11 mouse cellular contexts compared by ENCODE assay signal in genomic region chr13:40736107-40736780, GRCm38 (mm10). TPM values are rescaled to one million over a fixed set of nuclear protein-coding genes. Genes with fewer than 3 reads are reported as not detected.
DNase-seq lines count a peak whose midpoint lies in the region; ATAC-seq lines count a peak whose summit lies in the region.
"Had no signal": no experiment of that assay in that cellular context is flagged by ENCODE, and none has a peak within 500 bp of the region (broad histone marks: within the 10 kb centered on the region; RNA-seq: fewer than 3 reads in every experiment).

No protein-coding gene starts in this region.

- WGBS in heart, embryonic 10.5 days: 6% methylated on average over 19 of the region's 19 CpGs
- WGBS in lung, embryonic 16.5 days: 18% methylated on average over 19 of the region's 19 CpGs
- 17% methylated on average over 19 of the region's 19 CpGs for WGBS in intestine, embryonic 15.5 days

- intact Hi-C loops in heart, postnatal 36 days (cut with DNase I): no loop called here

- DNase-seq in heart, embryonic 10.5 days (ENCODE audit: low spot score): peak; percentile 76
- DNase-seq in heart, postnatal 36 days: no peak
- DNase-seq in lung, adult 18-20 months: no peak
- DNase-seq in retina, embryonic 14.5 days (ENCODE audit: low spot score): peak; percentile 28
- no peak for DNase-seq in adrenal gland, adult 18-20 months (ENCODE audit: low spot score in 2 of 2)
- DNase-seq: cerebellum, adult 18-20 months; right cerebral cortex, adult 18-20 months; thymus, adult 2 months had no signal

- no peaks in the 10 kb centered on the region for H3K9me3 ChIP-seq in heart, embryonic 10.5 days
- no peaks in the 10 kb centered on the region for H3K9me3 ChIP-seq in lung, embryonic 16.5 days (ENCODE audit: control insufficient read depth, low read length)
- no peaks in the 10 kb centered on the region for H3K9me3 ChIP-seq in intestine, embryonic 15.5 days

- H3K27me3 ChIP-seq in heart, embryonic 10.5 days (ENCODE audit: insufficient read depth, poor library complexity, severe bottlenecking): peaks cover 99% of the 10 kb centered on the region
- H3K27me3 ChIP-seq in lung, embryonic 16.5 days (ENCODE audit: control insufficient read depth, insufficient read depth, low read depth, low read length): peaks cover 97% of the 10 kb centered on the region
- H3K27me3 ChIP-seq in intestine, embryonic 15.5 days (replicated peaks): peaks cover 91% of the 10 kb centered on the region

- H3K36me3 ChIP-seq in heart, embryonic 10.5 days: no peaks in the 10 kb centered on the region
- H3K36me3 ChIP-seq in lung, embryonic 16.5 days (ENCODE audit: control insufficient read depth, insufficient read depth, low read length): no peaks in the 10 kb centered on the region
- no peaks in the 10 kb centered on the region for H3K36me3 ChIP-seq in intestine, embryonic 15.5 days

- peaks cover 38% of the 10 kb centered on the region for H3K4me1 ChIP-seq in heart, embryonic 10.5 days
- H3K4me1 ChIP-seq in lung, embryonic 16.5 days (replicated peaks; ENCODE audit: control insufficient read depth, insufficient read depth, low read length): peaks cover 11% of the 10 kb centered on the region
- peaks cover 13% of the 10 kb centered on the region for H3K4me1 ChIP-seq in intestine, embryonic 15.5 days (replicated peaks)

- no peak overlapping the region for H3K27ac ChIP-seq in heart, embryonic 10.5 days
- no peak overlapping the region for H3K27ac ChIP-seq in lung, embryonic 16.5 days (ENCODE audit: low read length)
- no peak overlapping the region for H3K27ac ChIP-seq in intestine, embryonic 15.5 days

- ATAC-seq in lung, embryonic 16.5 days (ENCODE audit: low read depth): no peak
- ATAC-seq in intestine, embryonic 15.5 days: no peak
- no peak for ATAC-seq in cerebellum, adult (ENCODE audit: insufficient number of reproducible peaks, low FRiP score, low TSS enrichment)

- peak overlapping the region; percentile 28; the same call in 1 of the 2 replicates for H3K4me2 ChIP-seq in lung, embryonic 16.5 days (ENCODE audit: low read depth, low read length)
- peak overlapping the region; percentile 32; the same call in 1 of the 2 replicates for H3K4me2 ChIP-seq in intestine, embryonic 15.5 days (replicated peaks)

- no peak overlapping the region for H3K9ac ChIP-seq in lung, embryonic 16.5 days (ENCODE audit: low read length)
- no peak overlapping the region for H3K9ac ChIP-seq in intestine, embryonic 15.5 days

- peak overlapping the region; percentile 38; the same call in 1 of the 2 replicates for H3K4me3 ChIP-seq in heart, embryonic 10.5 days
- H3K4me3 ChIP-seq in lung, embryonic 16.5 days (ENCODE audit: low read length): peak overlapping the region; percentile 31
- peak overlapping the region; percentile 12; the same call in 1 of the 2 replicates for H3K4me3 ChIP-seq in intestine, embryonic 15.5 days (replicated peaks)

RNA-seq across cellular contexts. Expression of gene Tfap2a, which starts 1.9 kb away (rescaled TPM):
- polyA plus RNA-seq in heart, embryonic 10.5 days (2016; fragmentation: Nextera tagmentation; extraction: Ambion mirVana): 1.0 and 1.6 TPM in 2 replicates
- total RNA-seq in heart, postnatal 36 days (2021): under 1 TPM; 0.11 to 0.36 TPM
- 0.10 and 0.34 TPM in 2 replicates for polyA plus RNA-seq in lung, embryonic 16.5 days (2015; fragmentation: Nextera tagmentation; extraction: Ambion mirVana)
- 0.19 and 0.21 TPM in 2 replicates for polyA plus RNA-seq in intestine, embryonic 15.5 days (2015; fragmentation: Nextera tagmentation; extraction: Ambion mirVana)
- under 1 TPM in 1 of 2 experiments, not detected in 1; 0.45 TPM for total RNA-seq in adrenal gland, adult 18-20 months (2021)

Comparison
In these comparisons a context has a peak if more than half of its experiments do, and no peak if none do; other contexts are left out.
1. DNase-seq: peak in heart, embryonic 10.5 days (single experiment) and retina, embryonic 14.5 days (single experiment); none in heart, postnatal 36 days (0 of 2), lung, adult 18-20 months (0 of 2) and adrenal gland, adult 18-20 months (0 of 2).
2. Peak in every context shown above with its lines, with median percentiles within 50 percentile points of each other: H3K4me3 ChIP-seq.